Mouse (Mus musculus) neural tube, embryonic 11.5 days (tissue): ENCODE measurements around the gene Jam3. TPM values are rescaled to one million over a fixed set of nuclear protein-coding genes. Genes with fewer than 3 reads are reported as not detected.

Experiments used
- ATAC-seq: fragments of 200-750 bp; cut with Nextera tagmentation; 2 replicates; pipeline ENCODE4 v1.8.0; 2017; ENCODE audit warnings: moderate number of reproducible peaks, mild to moderate bottlenecking, moderate TSS enrichment, moderate library complexity; ENCODE audit not compliant: insufficient read depth, low FRiP score, low TSS enrichment
- DNase-seq: peaks from one replicate; pipeline ENCODE4 v3.0.0-alpha.2; 2015; ENCODE audit warnings: low spot score
- H3K27ac ChIP-seq: fragments of 300-500 bp; sonication (generic); 2 replicates; pipeline ENCODE4 v1.5.1; 2014; ENCODE audit warnings: low read depth, mild to moderate bottlenecking, low read length
- H3K27me3 ChIP-seq: fragments of 300-500 bp; sonication (generic); 2 replicates; pipeline ENCODE4 v1.6.1; 2014; ENCODE audit warnings: mild to moderate bottlenecking, low read length, mixed read lengths; ENCODE audit not compliant: control insufficient read depth, insufficient read depth
- H3K36me3 ChIP-seq: fragments of 300-500 bp; sonication (generic); 2 replicates; pipeline ENCODE4 v1.6.1; 2014; ENCODE audit warnings: mild to moderate bottlenecking, low read length, moderate library complexity, mixed read lengths; ENCODE audit not compliant: control insufficient read depth, insufficient read depth
- H3K4me1 ChIP-seq: fragments of 300-500 bp; sonication (generic); 2 replicates; pipeline ENCODE4 v1.6.1; 2014; ENCODE audit warnings: low read length, mixed read lengths; ENCODE audit not compliant: control insufficient read depth, insufficient read depth
- H3K4me2 ChIP-seq: fragments of 300-500 bp; sonication (generic); 2 replicates; pipeline ENCODE4 v1.6.1; 2014; ENCODE audit warnings: low read depth, mild to moderate bottlenecking, moderate library complexity
- H3K4me3 ChIP-seq: fragments of 300-500 bp; sonication (generic); 2 replicates; pipeline ENCODE4 v1.5.1; 2014; ENCODE audit warnings: low read depth, low read length
- H3K9ac ChIP-seq: fragments of 300-500 bp; sonication (generic); 2 replicates; pipeline ENCODE4 v1.6.1; 2014; ENCODE audit warnings: mild to moderate bottlenecking, low read length
- H3K9me3 ChIP-seq: fragments of 300-500 bp; sonication (generic); 2 replicates; pipeline ENCODE4 v1.6.1; 2016; ENCODE audit warnings: low read length; ENCODE audit not compliant: control insufficient read depth
- WGBS: fragments of 180-500 bp; shearing (Covaris S2); extraction: QIAGEN DNeasy Blood & Tissue Kit; methylation state at CpG from one replicate; pipeline ENCODE4 v1.1.7; 2014; 5-methylcytosine and 5-hydroxymethylcytosine counted together
- polyA plus RNA-seq: library from polyadenylated mRNA; unstranded; fragments of >200 nt; fragmentation: Nextera tagmentation; extraction: Ambion mirVana; gene quantifications from 2 replicates; pipeline ENCODE4 v1.2.1, GENCODE M21; 2014

The Jam3 gene
- polyA plus RNA-seq, 1 experiment from 2014 or later = 137 TPM

GRCm38 (mm10) chr9:27098557-27098956, 56.7 kb downstream of the Jam3 start:
- H3K36me3 ChIP-seq = peaks cover 20% of the 10 kb centered on the region
- 87% methylated on average over 8 of the region's 8 CpGs for WGBS
- no peak overlapping the region for H3K4me3 ChIP-seq
- DNase-seq = no peak
- no peaks in the 10 kb centered on the region for H3K27me3 ChIP-seq
- no peak overlapping the region for H3K4me2 ChIP-seq
- H3K9ac ChIP-seq = no peak overlapping the region
- no peaks in the 10 kb centered on the region for H3K4me1 ChIP-seq
- no peaks in the 10 kb centered on the region for H3K9me3 ChIP-seq
- H3K27ac ChIP-seq = no peak overlapping the region
- no peak for ATAC-seq

- ATAC-seq (no peak), DNase-seq (no peak)
- Histone ChIP-seq H3K36me3 (peaks cover 22% of the 10 kb centered on the region), H3K27ac (no peak overlapping the region), H3K4me2 (no peak overlapping the region), H3K4me1 (no peaks in the 10 kb centered on the region), H3K27me3 (no peaks in the 10 kb centered on the region), H3K9me3 (no peaks in the 10 kb centered on the region), H3K9ac (no peak overlapping the region), H3K4me3 (no peak overlapping the region)
- 36% methylated on average over 4 of the region's 4 CpGs for WGBS
Observed at GRCm38 (mm10) chr9:27098092-27098491, 57.1 kb downstream of the Jam3 start.

GRCm38 (mm10) chr9:27092916-27093315, 62.3 kb downstream of the Jam3 start:
- H3K9me3 ChIP-seq = no peaks in the 10 kb centered on the region
- ATAC-seq = no peak
- no peak overlapping the region for H3K9ac ChIP-seq
- H3K36me3 ChIP-seq = peaks cover 29% of the 10 kb centered on the region
- no peak overlapping the region for H3K4me2 ChIP-seq
- WGBS = 86% methylated on average over 6 of the region's 6 CpGs
- DNase-seq = no peak
- H3K27ac ChIP-seq = no peak overlapping the region
- no peaks in the 10 kb centered on the region for H3K4me1 ChIP-seq
- H3K27me3 ChIP-seq = no peaks in the 10 kb centered on the region
- no peak overlapping the region for H3K4me3 ChIP-seq

- WGBS = 94% methylated on average over 13 of the region's 13 CpGs
- no peak for ATAC-seq
- Histone ChIP-seq H3K27ac (no peak overlapping the region), H3K4me3 (no peak overlapping the region), H3K9me3 (no peaks in the 10 kb centered on the region), H3K4me1 (no peaks in the 10 kb centered on the region), H3K9ac (no peak overlapping the region), H3K4me2 (no peak overlapping the region), H3K36me3 (peaks cover 35% of the 10 kb centered on the region), H3K27me3 (no peaks in the 10 kb centered on the region)
- no peak for DNase-seq
Observed at GRCm38 (mm10) chr9:27090801-27091775, 64.1 kb downstream of the Jam3 start.

- H3K27me3 ChIP-seq = no peaks in the 10 kb centered on the region
- no peak overlapping the region for H3K9ac ChIP-seq
- DNase-seq (no peak), ATAC-seq (no peak)
- H3K27ac ChIP-seq = no peak overlapping the region
- no peak overlapping the region for H3K4me2 ChIP-seq
- H3K36me3 ChIP-seq = peaks cover 31% of the 10 kb centered on the region
- H3K4me3 ChIP-seq = no peak overlapping the region
- no peaks in the 10 kb centered on the region for H3K9me3 ChIP-seq
- no peaks in the 10 kb centered on the region for H3K4me1 ChIP-seq
- WGBS = 97% methylated on average over 1 of the region's 1 CpGs
Observed at GRCm38 (mm10) chr9:27090134-27090533, 65.1 kb downstream of the Jam3 start.

- ATAC-seq = no peak
- 92% methylated on average over 3 of the region's 3 CpGs for WGBS
- no peaks in the 10 kb centered on the region for H3K4me1 ChIP-seq
Observed at GRCm38 (mm10) chr9:27087402-27087801, 67.8 kb downstream of the Jam3 start.

GRCm38 (mm10) chr9:27086256-27086655, 69.0 kb downstream of the Jam3 start:
- Histone ChIP-seq H3K36me3 (peaks cover 26% of the 10 kb centered on the region), H3K27ac (no peak overlapping the region), H3K9me3 (no peaks in the 10 kb centered on the region), H3K4me1 (no peaks in the 10 kb centered on the region), H3K4me2 (no peak overlapping the region), H3K4me3 (no peak overlapping the region), H3K27me3 (no peaks in the 10 kb centered on the region), H3K9ac (no peak overlapping the region)
- WGBS = 90% methylated on average over 5 of the region's 5 CpGs
- DNase-seq (no peak), ATAC-seq (no peak)

More at GRCm38 (mm10) chr9:27087402-27087801, 67.8 kb downstream of the Jam3 start:
- H3K27me3 ChIP-seq = no peaks in the 10 kb centered on the region
- peaks cover 22% of the 10 kb centered on the region for H3K36me3 ChIP-seq
- H3K27ac ChIP-seq = no peak overlapping the region
- no peak overlapping the region for H3K9ac ChIP-seq
- H3K4me3 ChIP-seq = no peak overlapping the region
- DNase-seq = no peak
- no peak overlapping the region for H3K4me2 ChIP-seq
- H3K9me3 ChIP-seq = no peaks in the 10 kb centered on the region

GRCm38 (mm10) chr9:27075812-27076211, 79.4 kb downstream of the Jam3 start:
- ATAC-seq (no peak), DNase-seq (no peak)
- H3K4me2 ChIP-seq = no peak overlapping the region
- H3K27ac ChIP-seq = no peak overlapping the region
- no peaks in the 10 kb centered on the region for H3K4me1 ChIP-seq
- no peaks in the 10 kb centered on the region for H3K27me3 ChIP-seq
- no peak overlapping the region for H3K4me3 ChIP-seq
- H3K9me3 ChIP-seq = no peaks in the 10 kb centered on the region
- H3K36me3 ChIP-seq = peaks cover 7% of the 10 kb centered on the region; the same call in 1 of the 2 replicates
- H3K9ac ChIP-seq = no peak overlapping the region

- H3K36me3 ChIP-seq = peaks cover 14% of the 10 kb centered on the region; the same call in 1 of the 2 replicates
- 85% methylated on average over 1 of the region's 1 CpGs for WGBS
Observed at GRCm38 (mm10) chr9:27074677-27075076, 80.5 kb downstream of the Jam3 start.

More at GRCm38 (mm10) chr9:27074677-27075076, 80.5 kb downstream of the Jam3 start:
- ATAC-seq = no peak
- Histone ChIP-seq H3K27me3 (no peaks in the 10 kb centered on the region), H3K4me3 (no peak overlapping the region), H3K27ac (no peak overlapping the region), H3K9ac (no peak overlapping the region), H3K4me2 (no peak overlapping the region), H3K9me3 (no peaks in the 10 kb centered on the region), H3K4me1 (no peaks in the 10 kb centered on the region)
- DNase-seq = no peak
